Mouse (Mus musculus) cerebellum, adult 2 months (tissue): Measurements from ENCODE around the gene Zfp62.

Experiments
- CTCF ChIP-seq: fragments of 200-500 bp; IDR thresholded peaks from 2 replicates; pipeline ENCODE4 v1.5.1; 2011; ENCODE audit warnings: low read depth, mild to moderate bottlenecking, control low read depth, low read length, moderate library complexity, borderline replicate concordance; ENCODE audit not compliant: insufficient read depth
- POLR2A ChIP-seq: fragments of 200-500 bp; IDR thresholded peaks from 2 replicates; pipeline ENCODE4 v1.6.1; 2011; ENCODE audit warnings: low read length, control low read depth, borderline replicate concordance; ENCODE audit not compliant: insufficient read depth

- TF ChIP-seq CTCF (no peak), POLR2A (no peak)
Observed at GRCm38 (mm10) chr11:49186955-49187488, 16.1 kb upstream of the Zfp62 start, which contains the start of gene Btnl9.
